Mouse (Mus musculus) forebrain, embryonic 10.5 days (tissue): ENCODE measurements around the gene Gsdme. TPM values are rescaled to one million over a fixed set of nuclear protein-coding genes. Genes with fewer than 3 reads are reported as not detected.

Experiments
- DNase-seq: peaks from one replicate; pipeline ENCODE4 v3.0.0-alpha.2; 2017; ENCODE audit warnings: low spot score; ENCODE audit errors: extremely low spot score
- H3K27ac ChIP-seq: fragments of 300-500 bp; sonication (generic); 2 replicates; pipeline ENCODE4 v1.5.1; 2016; ENCODE audit warnings: mild to moderate bottlenecking
- H3K27me3 ChIP-seq: fragments of 300-500 bp; sonication (generic); 2 replicates; pipeline ENCODE4 v1.6.1; 2016; ENCODE audit warnings: mild to moderate bottlenecking; ENCODE audit not compliant: poor library complexity, severe bottlenecking
- H3K36me3 ChIP-seq: fragments of 300-500 bp; sonication (generic); replicated peaks from 2 replicates; pipeline ENCODE4 v1.6.1; 2016; ENCODE audit warnings: mild to moderate bottlenecking, moderate library complexity
- H3K4me1 ChIP-seq: fragments of 300-500 bp; sonication (generic); 2 replicates; pipeline ENCODE4 v1.6.1; 2016
- H3K4me3 ChIP-seq: fragments of 300-500 bp; sonication (generic); 2 replicates; pipeline ENCODE4 v1.5.1; 2016; ENCODE audit warnings: mild to moderate bottlenecking, moderate library complexity
- H3K9me3 ChIP-seq: fragments of 300-500 bp; sonication (generic); 2 replicates; pipeline ENCODE4 v1.6.1; 2016; ENCODE audit warnings: mild to moderate bottlenecking, moderate library complexity
- WGBS: fragments of 180-500 bp; shearing (Covaris S2); methylation state at CpG from one replicate; pipeline ENCODE4 v1.1.7; 2016; 5-methylcytosine and 5-hydroxymethylcytosine counted together
- polyA plus RNA-seq: library from polyadenylated mRNA; unstranded; fragments of >200 nt; fragmentation: Nextera tagmentation; extraction: Ambion mirVana; gene quantifications from 2 replicates; pipeline ENCODE4 v1.2.1, GENCODE M21; 2016

The Gsdme gene
- polyA plus RNA-seq, 1 experiment from 2014 or later = 59.1 TPM

DNA sequence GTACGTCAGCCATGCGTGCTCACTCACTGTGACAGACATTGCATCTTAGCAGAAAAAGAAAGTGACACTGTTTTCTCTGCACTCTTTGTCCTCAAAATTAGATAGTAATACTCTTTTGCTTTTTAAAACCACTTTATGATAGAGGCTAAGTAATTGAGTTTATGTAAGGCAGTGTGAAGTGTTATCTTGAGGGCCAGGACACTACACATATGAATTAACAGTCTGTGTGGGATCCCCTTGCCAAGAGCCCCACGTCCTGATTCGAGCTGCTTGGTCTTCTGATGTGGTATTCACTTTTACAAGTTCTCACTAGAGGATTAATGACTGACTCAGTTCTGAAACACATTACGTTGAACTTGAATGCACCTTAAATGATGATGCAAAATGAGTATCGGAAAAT lies 103.8 kb downstream of the Gsdme start:
- H3K4me3 ChIP-seq = no peak overlapping the region
- WGBS = 88% methylated on average over 6 of the region's 6 CpGs
- no peaks in the 10 kb centered on the region for H3K9me3 ChIP-seq
- no peak for DNase-seq
- 0 out of 2 replicates have a peak, but pooled peaks cover 3% of the 10 kb centered on the region for H3K4me1 ChIP-seq
- H3K36me3 ChIP-seq = peaks cover 12% of the 10 kb centered on the region
- H3K27me3 ChIP-seq = no peaks in the 10 kb centered on the region
- H3K27ac ChIP-seq = no peak overlapping the region

GRCm38 (mm10) chr6:50149378-50149777 lies 114.3 kb downstream of the Gsdme start:
- Histone ChIP-seq H3K4me1 (no peaks in the 10 kb centered on the region), H3K36me3 (peaks cover 22% of the 10 kb centered on the region), H3K9me3 (no peaks in the 10 kb centered on the region), H3K27me3 (no peaks in the 10 kb centered on the region), H3K27ac (no peak overlapping the region), H3K4me3 (no peak overlapping the region)
- no peak for DNase-seq
- WGBS = 88% methylated on average over 4 of the region's 4 CpGs

- DNase-seq = no peak
- H3K9me3 ChIP-seq = no peaks in the 10 kb centered on the region
- no peak overlapping the region for H3K27ac ChIP-seq
- no peaks in the 10 kb centered on the region for H3K4me1 ChIP-seq
- H3K27me3 ChIP-seq = no peaks in the 10 kb centered on the region
- H3K36me3 ChIP-seq = peaks cover 22% of the 10 kb centered on the region
- no peak overlapping the region for H3K4me3 ChIP-seq
These were observed 117.5 kb downstream of the Gsdme start for GRCm38 (mm10) chr6:50146158-50146557.

GRCm38 (mm10) chr6:50139526-50139925 lies 124.1 kb downstream of the Gsdme start:
- WGBS = 89% methylated on average over 3 of the region's 3 CpGs
- H3K9me3 ChIP-seq = no peaks in the 10 kb centered on the region

More at GRCm38 (mm10) chr6:50139526-50139925, 124.1 kb downstream of the Gsdme start:
- H3K4me3 ChIP-seq = no peak overlapping the region
- no peaks in the 10 kb centered on the region for H3K27me3 ChIP-seq
- DNase-seq = no peak
- H3K27ac ChIP-seq = no peak overlapping the region
- no peaks in the 10 kb centered on the region for H3K36me3 ChIP-seq
- 0 out of 2 replicates have a peak, but pooled peaks cover 4% of the 10 kb centered on the region for H3K4me1 ChIP-seq

Other genes with a start within 250 kb of the Gsdme start
- 73.6 and 75.0 TPM in 2 replicates for gene Mpp6, start 153.6 kb downstream of the Gsdme start, polyA plus RNA-seq
- gene Osbpl3, start 192.3 kb upstream of the Gsdme start, polyA plus RNA-seq = 7.3 and 8.1 TPM in 2 replicates